Mouse (Mus musculus) erythroblast, embryonic 14.5 days (primary cell): ENCODE results near the gene Tulp4. TPM values are rescaled to one million over a fixed set of nuclear protein-coding genes. Genes with fewer than 3 reads are reported as not detected.

Source experiments
- H3K27me3 ChIP-seq: 2 replicates; pipeline ENCODE4 v1.6.1; 2012; ENCODE audit warnings: inconsistent platforms; ENCODE audit not compliant: control insufficient read depth
- H3K36me3 ChIP-seq: 2 replicates; pipeline ENCODE4 v1.6.1; 2012; ENCODE audit warnings: mild to moderate bottlenecking, inconsistent platforms; ENCODE audit not compliant: control insufficient read depth
- H3K4me1 ChIP-seq: 2 replicates; pipeline ENCODE4 v1.6.1; 2012; ENCODE audit warnings: inconsistent platforms; ENCODE audit not compliant: control insufficient read depth
- H3K4me3 ChIP-seq: replicated peaks from 2 replicates; pipeline ENCODE3; 2012; ENCODE audit warnings: moderate library complexity, mild to moderate bottlenecking, inconsistent platforms
- H3K9me3 ChIP-seq: 2 replicates; pipeline ENCODE4 v1.6.1; 2012; ENCODE audit warnings: low read length, inconsistent platforms, mixed read lengths; ENCODE audit not compliant: control insufficient read depth
- GATA1 ChIP-seq: IDR thresholded peaks from 2 replicates; pipeline ENCODE4 v1.6.1; 2012; ENCODE audit warnings: low read length, inconsistent platforms, mixed read lengths
- TAL1 ChIP-seq: IDR thresholded peaks from 3 replicates; pipeline ENCODE4 v1.6.1; 2012; ENCODE audit warnings: low read length, inconsistent platforms, mixed read lengths
- polyA plus RNA-seq: library from polyadenylated mRNA; stranded (reverse); fragments of >175 nt; gene quantifications from 2 replicates; pipeline ENCODE4 v1.2.3, GENCODE M21; 2012

The Tulp4 gene
- polyA plus RNA-seq, 1 experiment, result 3.0 TPM

DNA sequence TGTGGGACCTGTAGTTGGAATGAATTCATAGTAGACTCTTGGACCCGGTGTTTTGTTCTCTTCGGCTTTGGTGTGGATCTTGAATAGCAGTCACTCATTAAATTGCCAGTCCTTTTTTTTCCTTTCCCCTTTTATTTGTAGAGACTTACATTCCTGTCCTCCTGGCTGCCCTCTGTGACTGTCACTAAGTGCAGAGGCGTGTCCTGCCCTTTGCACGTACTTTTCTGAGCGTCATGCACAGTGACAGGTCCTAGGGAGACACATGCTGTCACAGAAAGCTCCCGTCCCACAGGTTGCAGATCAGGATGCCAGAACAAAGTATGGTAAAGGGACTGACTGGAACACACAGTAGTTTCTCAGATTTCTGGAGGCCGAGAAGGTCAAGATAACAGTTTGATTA is 91.3 kb downstream of the Tulp4 start:
- no peak for TF ChIP-seq TAL1
- TF ChIP-seq GATA1, result no peak
- Histone ChIP-seq H3K27me3 (no peaks in the 10 kb centered on the region), H3K4me1 (no peaks in the 10 kb centered on the region), H3K9me3 (no peaks in the 10 kb centered on the region), H3K4me3 (no peak overlapping the region), H3K36me3 (no peaks in the 10 kb centered on the region; the same call in 1 of the 2 replicates)

GRCm38 (mm10) chr17:6198670-6199069 is 92.4 kb downstream of the Tulp4 start:
- H3K4me1 ChIP-seq, result no peaks in the 10 kb centered on the region
- TF ChIP-seq GATA1 (no peak), TAL1 (no peak)
- H3K27me3 ChIP-seq, result no peaks in the 10 kb centered on the region
- no peaks in the 10 kb centered on the region for H3K9me3 ChIP-seq
- no peaks in the 10 kb centered on the region; the same call in 1 of the 2 replicates for H3K36me3 ChIP-seq
- H3K4me3 ChIP-seq, result no peak overlapping the region

GRCm38 (mm10) chr17:6199166-6199565 is 92.9 kb downstream of the Tulp4 start:
- no peaks in the 10 kb centered on the region for H3K9me3 ChIP-seq
- H3K36me3 ChIP-seq, result no peaks in the 10 kb centered on the region; the same call in 1 of the 2 replicates
- H3K27me3 ChIP-seq, result no peaks in the 10 kb centered on the region
- no peaks in the 10 kb centered on the region for H3K4me1 ChIP-seq
- H3K4me3 ChIP-seq, result no peak overlapping the region
- TF ChIP-seq GATA1, result no peak
- no peak for TF ChIP-seq TAL1

GRCm38 (mm10) chr17:6201522-6202250 is 95.4 kb downstream of the Tulp4 start:
- Histone ChIP-seq H3K4me3 (no peak overlapping the region), H3K36me3 (no peaks in the 10 kb centered on the region; the same call in 1 of the 2 replicates), H3K4me1 (no peaks in the 10 kb centered on the region), H3K27me3 (no peaks in the 10 kb centered on the region), H3K9me3 (no peaks in the 10 kb centered on the region)
- TF ChIP-seq TAL1, result no peak
- TF ChIP-seq GATA1, result no peak

DNA sequence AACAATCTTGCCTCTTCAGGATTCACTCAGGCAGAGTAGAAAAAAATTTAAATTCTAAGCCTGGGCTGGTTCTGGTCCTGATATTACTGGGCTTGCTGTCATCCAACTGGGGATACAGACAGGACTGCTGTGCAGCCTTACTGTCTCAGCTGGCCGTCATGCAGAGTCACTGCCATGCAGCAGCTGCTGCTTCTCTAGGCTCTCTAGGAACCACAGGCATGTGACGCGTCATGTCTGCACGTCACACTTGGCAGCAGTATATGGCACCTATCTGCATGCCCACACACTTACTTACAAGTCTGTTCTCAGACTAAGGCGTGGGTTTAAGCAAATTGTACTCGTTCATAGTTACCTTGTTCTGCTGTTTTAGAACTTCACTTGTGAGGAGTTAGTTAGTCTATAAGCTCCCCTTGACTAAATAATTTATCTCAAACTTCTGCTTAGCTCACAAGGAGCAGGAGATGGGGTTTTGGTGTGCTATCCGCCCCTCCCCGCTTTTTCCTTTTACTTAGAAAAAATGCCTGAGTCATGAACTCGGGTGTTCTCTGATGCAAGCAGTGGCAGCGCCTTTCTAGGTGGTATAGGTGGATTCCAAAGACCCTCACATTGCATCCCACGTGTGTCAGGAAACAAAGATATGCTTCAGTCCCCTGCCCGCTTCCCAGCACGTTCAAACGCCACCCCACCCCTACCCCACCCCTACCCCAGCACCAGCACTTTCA is 96.3 kb downstream of the Tulp4 start:
- no peak for TF ChIP-seq GATA1
- TF ChIP-seq TAL1, result no peak
- Histone ChIP-seq H3K9me3 (no peaks in the 10 kb centered on the region), H3K36me3 (no peaks in the 10 kb centered on the region; the same call in 1 of the 2 replicates), H3K4me3 (no peak overlapping the region), H3K27me3 (no peaks in the 10 kb centered on the region), H3K4me1 (no peaks in the 10 kb centered on the region)

DNA sequence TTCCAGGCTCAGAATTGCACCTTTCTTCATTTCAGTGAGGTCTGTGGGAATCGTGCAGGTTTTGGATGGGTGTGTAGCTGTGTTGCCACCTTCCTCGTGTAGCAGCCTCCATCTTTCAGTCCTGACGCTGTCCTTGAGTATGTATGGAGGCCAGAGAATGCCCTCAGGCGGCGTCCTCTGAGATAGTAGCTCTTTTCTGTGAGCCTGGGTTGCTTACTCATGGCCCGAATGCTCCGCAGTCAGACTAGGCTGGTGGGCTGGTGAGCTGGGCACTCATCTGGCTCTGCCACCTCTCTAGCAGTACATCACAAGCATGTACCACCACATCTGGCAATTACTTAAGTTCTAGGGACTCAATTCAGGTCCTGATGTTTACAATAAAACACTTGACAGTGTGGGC is 96.9 kb downstream of the Tulp4 start:
- no peaks in the 10 kb centered on the region; the same call in 1 of the 2 replicates for H3K36me3 ChIP-seq
- TF ChIP-seq TAL1 (no peak), GATA1 (no peak)
- H3K9me3 ChIP-seq, result no peaks in the 10 kb centered on the region
- H3K27me3 ChIP-seq, result no peaks in the 10 kb centered on the region
- no peak overlapping the region for H3K4me3 ChIP-seq
- no peaks in the 10 kb centered on the region for H3K4me1 ChIP-seq

GRCm38 (mm10) chr17:6203795-6204194 is 97.6 kb downstream of the Tulp4 start:
- Histone ChIP-seq H3K36me3 (no peaks in the 10 kb centered on the region; the same call in 1 of the 2 replicates), H3K9me3 (no peaks in the 10 kb centered on the region; the same call in 1 of the 2 replicates), H3K4me3 (no peak overlapping the region), H3K27me3 (no peaks in the 10 kb centered on the region), H3K4me1 (no peaks in the 10 kb centered on the region)
- no peak for TF ChIP-seq TAL1
- no peak for TF ChIP-seq GATA1

DNA sequence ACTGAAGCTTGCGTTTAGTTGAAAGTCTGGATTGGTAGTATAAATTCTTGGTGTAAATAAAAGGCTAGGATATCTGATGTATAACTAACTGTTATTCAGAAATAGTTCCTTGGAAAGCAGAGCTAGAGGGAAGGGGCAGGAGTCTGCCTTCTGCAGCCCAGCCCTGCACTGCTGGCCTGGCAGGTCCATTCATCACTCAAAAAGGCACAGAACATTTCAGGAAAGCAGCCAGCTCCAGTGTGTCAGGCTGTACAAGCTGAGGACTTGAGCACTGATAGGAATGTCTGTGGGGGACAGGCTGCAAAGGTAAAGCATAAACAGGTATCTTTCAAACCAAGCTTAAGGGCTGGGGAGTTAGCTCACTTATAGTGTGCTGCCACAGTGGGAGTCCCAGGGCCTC is 105.5 kb downstream of the Tulp4 start:
- no peaks in the 10 kb centered on the region; the same call in 1 of the 2 replicates for H3K9me3 ChIP-seq
- H3K36me3 ChIP-seq, result no peaks in the 10 kb centered on the region; the same call in 1 of the 2 replicates
- no peaks in the 10 kb centered on the region for H3K4me1 ChIP-seq
- no peak for TF ChIP-seq GATA1
- TF ChIP-seq TAL1, result no peak
- H3K27me3 ChIP-seq, result no peaks in the 10 kb centered on the region
- no peak overlapping the region for H3K4me3 ChIP-seq

- no peaks in the 10 kb centered on the region for H3K27me3 ChIP-seq
- H3K4me1 ChIP-seq, result no peaks in the 10 kb centered on the region
- no peaks in the 10 kb centered on the region for H3K9me3 ChIP-seq
- no peaks in the 10 kb centered on the region; the same call in 1 of the 2 replicates for H3K36me3 ChIP-seq
- no peak for TF ChIP-seq TAL1
- no peak for TF ChIP-seq GATA1
- no peak overlapping the region for H3K4me3 ChIP-seq
Observed at GRCm38 (mm10) chr17:6215640-6216039, 109.4 kb downstream of the Tulp4 start.
